Mouse (Mus musculus) heart, adult 8-10 months (tissue): ENCODE data around the gene Vps36. TPM values are rescaled to one million over a fixed set of nuclear protein-coding genes. Genes with fewer than 3 reads are reported as not detected.
A peak's percentile ranks its signal among the peaks of the same experiment; 100 is the strongest.

ENCODE experiments used
- DNase-seq: peaks from one replicate; pipeline ENCODE4 v3.0.0; 2022; ENCODE audit warnings: low spot score
- total RNA-seq, 4 experiments: library from RNA; stranded (reverse); gene quantifications; 2 replicates each; pipeline ENCODE4 v1.2.4; 2022

The Vps36 gene
- total RNA-seq, 4 experiments from 2014 or later: 20.1 to 22.2 (median 21.0) TPM

DNA sequence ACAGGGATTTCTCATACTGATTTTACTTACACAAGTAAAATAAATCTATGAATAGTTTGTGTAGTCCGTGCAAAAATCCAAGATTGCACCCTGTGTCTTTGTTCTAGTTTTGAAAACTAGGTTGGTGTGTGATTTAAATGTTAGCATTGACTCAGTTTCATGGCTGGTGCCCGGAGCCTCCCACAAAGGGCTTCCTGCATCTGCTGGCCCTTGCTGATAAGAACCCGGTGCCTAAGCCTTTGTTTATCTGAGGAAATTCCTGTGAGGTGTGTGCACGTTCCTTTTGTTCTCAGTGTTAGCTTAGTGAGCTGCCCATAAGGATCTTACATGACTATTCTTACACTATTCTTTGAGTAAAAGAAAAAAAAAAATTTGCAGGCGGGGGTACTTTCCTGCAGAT lies 16.4 kb downstream of the Vps36 start:
- DNase-seq: peak; percentile 36

DNA sequence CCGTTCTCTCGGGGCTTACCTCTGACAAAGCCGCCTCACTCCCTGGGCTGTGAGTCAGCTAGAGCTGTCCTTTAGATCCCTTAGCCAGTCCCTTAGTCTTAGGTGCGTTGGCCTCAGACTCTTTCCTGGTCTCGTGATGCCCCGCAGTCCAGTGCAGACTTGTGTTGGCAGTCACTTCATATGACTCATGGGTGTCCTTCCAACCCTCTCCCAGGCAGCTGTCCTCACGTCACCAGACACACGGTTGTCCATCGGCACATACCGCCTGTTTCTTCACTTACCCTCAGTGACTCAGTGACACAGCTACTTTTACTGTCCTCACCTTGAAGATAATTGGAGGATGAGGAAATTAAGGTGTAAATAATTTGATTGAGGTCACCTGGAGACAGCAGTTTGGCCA lies 22.2 kb downstream of the Vps36 start:
- DNase-seq: peak; percentile 30

DNA sequence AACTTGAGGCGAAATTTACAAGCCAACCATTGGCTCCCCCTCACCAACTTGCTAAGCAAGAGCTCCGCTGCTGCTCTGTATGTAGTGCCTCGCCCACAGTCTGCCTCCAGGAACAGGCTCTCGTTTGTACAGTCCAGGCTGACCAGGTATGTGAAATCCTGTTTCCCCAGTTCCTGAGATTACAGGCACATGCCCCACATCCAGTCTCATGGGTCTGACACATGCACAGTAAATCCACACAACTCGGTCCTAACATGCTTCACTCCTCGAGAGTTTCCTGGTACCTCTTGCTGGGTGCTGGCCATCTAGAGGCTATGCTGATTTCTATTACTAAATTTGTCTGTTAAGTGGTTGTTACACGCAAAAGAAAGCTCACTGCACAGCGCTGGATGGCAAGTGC lies 33.8 kb downstream of the Vps36 start:
- no peak for DNase-seq

DNA sequence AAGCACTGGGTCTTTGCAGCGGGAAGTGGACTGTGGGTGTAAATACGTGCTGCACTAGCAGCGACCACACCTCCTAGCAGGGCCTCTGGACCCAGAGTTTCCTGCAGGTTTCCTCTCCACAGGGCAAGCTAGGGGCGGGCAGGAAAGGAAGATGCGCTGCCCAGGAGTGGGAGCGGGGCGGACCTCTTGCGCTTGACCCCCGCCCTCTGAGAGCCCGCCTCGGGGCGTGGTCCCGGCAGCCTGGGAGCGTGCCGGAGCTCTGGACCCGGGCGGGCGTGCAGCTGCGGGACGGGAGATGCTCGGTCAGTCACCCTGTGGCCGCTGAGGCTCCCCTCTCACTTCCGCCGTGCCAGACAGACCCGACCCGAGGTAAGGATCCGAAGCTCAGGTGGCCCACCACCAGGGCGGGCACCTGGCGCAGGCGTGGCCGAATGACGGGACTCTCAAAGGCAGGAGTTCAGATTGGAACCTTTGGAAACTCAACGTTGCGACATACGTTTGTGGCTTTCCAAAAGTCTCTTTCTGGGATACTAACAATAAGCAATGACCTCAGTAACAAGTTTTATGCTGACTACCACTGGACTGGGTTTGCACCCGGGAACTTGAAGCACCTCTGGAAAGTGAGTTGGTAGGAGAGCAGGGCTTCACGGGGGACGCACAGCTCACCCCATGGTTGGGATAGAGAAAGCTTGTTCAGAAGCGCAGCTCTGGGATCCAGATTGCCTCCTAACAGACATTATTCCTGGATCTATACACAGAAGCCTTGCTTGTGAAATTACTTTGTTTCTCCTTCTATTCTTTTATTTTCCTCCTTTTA lies 34.7 kb downstream of the Vps36 start, which contains the start of gene Thsd1:
TSS of gene Thsd1 (plus strand) at position 253 of the 817 bp plus-strand sequence.
- peak; percentile 67 for DNase-seq

DNA sequence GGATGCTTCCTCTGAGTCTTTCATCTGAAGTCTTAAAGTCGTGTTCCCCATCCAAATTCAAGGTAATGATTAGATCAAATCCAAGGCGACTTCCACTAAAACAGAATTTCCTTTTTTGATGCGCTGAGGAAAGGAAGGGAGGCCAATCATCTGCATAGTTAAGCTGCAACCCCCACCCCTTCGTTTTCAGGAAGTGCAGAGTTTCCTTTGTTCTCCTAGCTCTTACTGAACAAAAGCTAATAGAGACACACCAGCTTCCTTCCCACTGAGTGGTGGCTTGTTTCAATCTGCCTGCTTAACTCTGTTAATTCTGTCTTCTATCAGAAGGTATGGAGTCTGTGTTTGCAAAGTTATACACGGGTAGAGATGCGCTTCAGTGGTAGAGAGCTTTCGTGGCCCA lies 36.0 kb downstream of the Vps36 start:
- DNase-seq: peak; percentile 61

DNA sequence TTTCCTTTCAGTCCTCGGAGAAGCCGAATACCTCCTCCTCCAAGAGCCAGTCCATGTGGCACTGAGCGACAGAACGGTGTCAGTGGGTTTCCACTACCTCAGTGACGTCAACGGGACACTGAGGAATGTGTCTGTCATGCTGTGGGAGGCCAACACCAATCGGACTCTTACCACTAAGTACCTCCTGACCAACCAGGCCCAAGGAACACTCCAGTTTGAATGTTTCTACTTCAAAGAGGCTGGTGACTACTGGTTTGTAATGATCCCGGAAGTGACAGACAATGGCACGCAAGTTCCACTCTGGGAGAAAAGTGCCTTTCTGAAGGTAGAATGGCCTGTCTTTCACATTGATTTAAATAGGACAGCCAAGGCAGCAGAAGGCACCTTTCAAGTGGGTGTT lies 50.4 kb downstream of the Vps36 start:
- DNase-seq: no peak

DNA sequence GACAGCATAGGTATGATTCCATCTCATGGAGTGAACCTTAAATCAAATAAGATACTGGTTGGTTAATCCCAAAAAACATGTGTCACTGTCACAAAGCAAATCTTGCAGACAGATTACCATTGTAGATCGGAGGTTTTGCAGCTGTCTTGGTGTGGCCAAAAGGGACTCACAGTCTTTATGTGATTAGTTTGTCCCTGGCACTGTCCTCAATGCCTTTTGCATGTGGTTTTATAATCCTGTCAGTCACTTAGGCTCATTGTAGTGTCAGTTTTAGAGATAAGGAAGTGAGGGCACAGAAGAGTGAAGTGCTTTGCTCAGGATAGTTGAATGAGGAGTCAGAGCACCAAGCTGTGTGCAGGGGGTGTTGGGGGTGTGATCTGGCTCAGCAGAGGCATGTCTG lies 53.1 kb downstream of the Vps36 start:
- DNase-seq: no peak

DNA sequence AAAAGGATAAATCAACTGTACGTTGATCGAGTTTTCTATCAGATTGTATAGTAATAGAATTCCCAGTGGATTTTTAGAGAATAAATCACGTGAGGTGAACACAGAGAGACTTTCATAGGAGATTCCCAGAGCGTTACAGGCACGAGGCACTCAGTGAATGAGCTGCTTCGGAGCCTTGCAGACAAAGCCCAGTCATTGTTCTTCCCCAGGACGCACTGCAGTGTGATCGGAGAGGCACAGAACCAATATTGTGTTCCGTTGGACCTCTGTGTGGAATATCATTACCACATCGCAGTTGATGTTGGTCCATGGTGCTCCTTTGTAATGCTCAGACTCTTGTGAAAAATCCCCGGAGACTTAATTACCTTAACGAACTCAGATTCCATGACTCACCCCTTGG lies 55.3 kb downstream of the Vps36 start:
- no peak for DNase-seq

DNA sequence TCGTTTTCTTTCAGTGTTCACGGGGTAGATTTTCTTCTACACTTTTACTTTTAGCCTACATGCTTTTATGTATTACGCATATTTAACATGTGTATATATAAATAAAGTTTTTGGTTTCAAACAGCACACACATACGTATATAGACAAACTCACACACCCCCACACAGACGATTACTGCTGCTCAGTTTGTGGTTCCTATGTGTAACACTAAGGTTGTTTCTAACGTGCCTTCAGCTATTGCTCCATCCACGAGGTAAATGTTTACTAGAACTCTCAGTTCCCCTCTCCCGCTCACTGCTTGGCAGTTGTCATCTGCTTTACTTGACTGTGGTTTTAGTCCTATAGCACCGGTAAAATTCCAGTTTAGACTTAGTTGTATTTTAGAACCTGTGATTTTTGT lies 56.5 kb downstream of the Vps36 start:
- DNase-seq: no peak

DNA sequence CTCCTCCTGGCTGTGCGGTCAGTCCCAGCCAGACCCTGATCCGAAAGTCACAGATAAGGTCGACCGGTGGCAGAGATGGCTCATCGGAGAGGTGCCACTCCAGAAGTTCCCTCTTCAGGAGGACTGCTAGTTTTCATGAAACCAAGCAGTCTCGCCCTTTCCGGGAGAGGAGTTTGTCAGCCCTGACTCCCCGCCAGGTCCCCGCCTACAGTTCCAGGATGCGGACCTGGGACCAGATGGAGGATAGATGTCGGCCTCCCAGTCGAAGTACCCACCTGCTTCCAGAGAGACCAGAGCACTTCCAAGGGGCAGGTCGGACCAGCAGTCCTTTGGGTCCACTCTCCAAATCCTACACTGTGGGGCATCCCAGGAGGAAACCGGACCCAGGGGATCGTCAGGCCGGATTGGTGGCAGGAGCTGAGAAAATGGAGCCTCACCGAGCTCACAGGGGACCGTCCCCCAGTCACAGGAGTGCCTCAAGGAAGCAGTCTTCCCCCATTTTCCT lies 66.4 kb downstream of the Vps36 start:
- DNase-seq: peak; percentile 31

DNA sequence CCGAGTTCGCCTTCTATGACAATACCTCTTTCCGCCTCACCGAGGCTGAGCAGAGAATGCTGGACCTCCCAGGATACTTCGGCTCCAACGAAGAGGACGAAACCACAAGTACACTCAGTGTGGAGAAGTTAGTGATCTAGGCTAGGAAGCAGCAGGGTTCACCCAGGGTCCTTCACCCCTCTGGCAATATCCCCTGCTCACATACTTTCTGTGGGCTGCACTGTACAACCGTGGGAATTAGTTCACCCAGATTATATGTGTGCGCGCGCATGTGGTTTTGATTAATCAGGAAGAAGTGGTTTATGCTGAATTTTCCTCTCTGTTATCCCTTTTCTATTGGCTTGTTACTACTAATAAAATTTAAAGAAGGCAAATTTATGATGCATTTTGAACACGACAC lies 66.9 kb downstream of the Vps36 start:
- DNase-seq: no peak

DNA sequence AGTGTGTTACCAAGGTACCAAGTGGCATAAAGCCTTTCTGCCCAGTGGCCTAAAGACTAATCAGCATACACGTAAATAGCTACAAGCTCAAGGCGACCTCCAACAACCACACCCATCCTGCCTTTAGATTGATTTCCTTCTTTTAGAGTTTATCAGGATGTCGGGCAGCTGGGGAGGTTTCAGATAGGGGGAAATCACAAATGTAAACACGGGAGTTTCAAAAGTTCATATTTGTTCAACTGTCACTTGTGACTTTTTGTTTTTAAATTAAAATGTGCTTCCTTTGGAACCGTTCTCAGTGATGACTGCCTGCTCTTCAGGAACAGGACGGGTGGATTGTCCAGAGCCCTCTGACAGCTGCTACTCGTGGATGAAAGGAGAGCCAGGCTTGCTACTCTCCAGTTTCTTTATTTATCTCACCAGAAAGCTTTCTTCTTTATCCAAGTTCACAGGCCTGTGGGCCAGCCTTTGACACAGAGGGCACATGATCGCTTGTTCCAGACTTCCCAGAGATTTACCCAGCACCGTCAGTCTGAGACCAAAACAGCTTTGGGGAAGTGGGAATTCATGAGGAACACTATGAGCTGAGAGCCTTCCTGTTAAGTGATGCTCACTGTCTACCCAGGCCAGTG lies 67.6 kb downstream of the Vps36 start:
- peak; percentile 28 for DNase-seq

DNA sequence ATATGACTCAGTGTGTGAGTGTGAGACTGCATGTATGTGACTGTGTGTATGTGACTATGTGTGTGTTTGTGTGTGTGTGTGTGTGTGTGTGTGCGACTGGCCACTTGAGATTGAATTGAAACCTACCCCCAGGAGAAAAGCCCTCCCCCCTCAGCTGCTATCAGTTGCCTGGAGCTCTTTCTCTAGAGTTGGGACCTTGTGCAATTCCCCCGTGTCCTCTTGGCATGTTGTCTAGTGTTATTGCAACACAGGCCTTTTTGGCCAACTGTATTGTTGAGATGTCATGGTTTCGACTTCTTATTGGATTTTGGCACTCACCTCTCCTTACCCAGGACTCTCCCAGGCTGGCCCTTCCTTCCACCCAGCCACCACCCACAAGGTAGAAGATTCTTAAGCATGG lies 69.7 kb downstream of the Vps36 start:
- peak; percentile 21 for DNase-seq

DNA sequence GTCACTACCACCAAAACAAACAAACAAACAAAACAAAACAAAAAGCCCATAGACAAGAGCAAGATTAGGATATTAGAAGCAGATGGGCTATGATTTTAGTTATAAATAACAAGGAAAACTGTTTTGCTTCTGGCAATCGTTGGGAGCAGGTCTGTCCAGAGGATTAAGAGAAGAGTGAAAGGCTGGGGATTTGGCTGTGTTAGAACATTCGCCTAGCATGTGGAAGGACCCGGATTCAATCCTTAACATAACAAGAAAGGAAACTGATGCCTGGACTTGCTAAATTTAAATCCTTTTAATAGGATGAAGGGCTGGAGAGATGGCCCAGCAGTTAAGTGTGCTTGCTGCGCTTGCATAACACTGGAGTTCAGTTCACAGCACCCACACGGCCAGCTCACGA lies 71.7 kb downstream of the Vps36 start:
- DNase-seq: no peak

DNA sequence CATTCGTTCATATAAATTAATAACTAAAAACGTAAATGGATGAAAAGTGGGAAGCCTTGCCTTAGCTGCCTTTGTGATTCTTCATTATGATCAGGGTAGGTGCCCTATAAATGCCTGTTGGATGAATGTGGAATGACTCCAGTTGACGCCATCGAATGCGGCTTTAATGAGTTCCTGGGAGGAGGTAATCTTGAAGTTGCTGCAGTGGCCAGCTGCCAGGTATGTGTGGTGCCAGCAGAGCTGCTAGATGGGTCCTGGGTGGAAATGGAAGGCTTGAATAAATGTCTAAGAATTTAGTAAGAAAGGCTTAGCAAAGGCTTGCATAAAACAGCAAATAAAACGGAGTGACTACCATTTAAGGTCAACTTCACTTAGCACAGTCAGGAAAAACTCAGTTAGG lies 72.2 kb downstream of the Vps36 start:
- no peak for DNase-seq

DNA sequence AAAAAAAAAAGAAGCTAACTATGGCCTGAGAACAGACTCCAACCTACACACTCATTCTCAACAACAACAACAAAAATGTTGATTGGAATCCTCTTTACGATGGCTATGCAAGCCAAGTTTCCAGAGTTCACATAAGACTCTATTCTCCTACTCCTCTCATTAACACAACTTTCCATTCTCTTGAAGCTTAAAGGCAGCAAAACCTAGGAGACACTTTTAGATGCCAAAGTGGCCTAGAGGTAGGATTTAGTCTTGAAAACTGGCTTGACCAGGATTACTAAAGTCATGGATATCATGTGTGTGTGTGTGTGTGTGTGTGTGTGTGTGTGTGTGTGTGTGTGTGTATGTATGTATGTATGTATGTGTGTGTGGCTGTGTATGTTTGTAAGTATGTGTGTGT lies 72.6 kb downstream of the Vps36 start:
- no peak for DNase-seq

DNA sequence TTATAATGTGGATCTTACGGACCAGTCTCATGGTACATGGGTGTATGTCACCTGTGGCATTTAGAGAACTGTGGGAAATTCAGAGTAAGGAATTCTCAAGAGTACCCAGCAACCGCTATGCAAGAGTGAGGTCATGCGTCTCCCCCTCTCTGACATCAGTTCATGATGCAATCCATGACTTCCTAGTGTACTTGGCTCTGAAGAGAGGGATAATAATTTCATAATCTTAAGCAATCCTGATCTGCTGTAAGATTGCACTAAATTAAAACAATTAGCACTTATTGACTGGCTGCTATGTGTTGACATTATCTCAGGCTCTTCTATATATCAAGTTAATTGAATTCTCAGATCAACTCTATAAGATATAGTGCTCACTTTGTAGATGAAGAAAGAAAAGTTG lies 74.2 kb downstream of the Vps36 start:
- DNase-seq: no peak

Other genes with a start within 250 kb of the Vps36 start
- gene Defb13, start 246.0 kb upstream of the Vps36 start, total RNA-seq: not detected
- not detected for gene Fam90a1a, start 234.1 kb upstream of the Vps36 start, total RNA-seq
- not detected for gene Ccdc70, start 223.0 kb upstream of the Vps36 start, total RNA-seq
- under 1 TPM; 0.09 to 0.13 (median 0.12) TPM for gene Atp7b, start 132.5 kb upstream of the Vps36 start, total RNA-seq
- gene Alg11, start 132.1 kb upstream of the Vps36 start, total RNA-seq: 1 to 10 TPM; 7.3 to 8.8 (median 8.5) TPM
- gene Nek5, start 67.8 kb upstream of the Vps36 start, total RNA-seq: not detected
- 1 to 10 TPM; 1.7 to 2.6 (median 1.8) TPM for gene Nek3, start 26.4 kb upstream of the Vps36 start, total RNA-seq
- 1 to 10 TPM in 1 of 4 experiments, under 1 TPM in 3; 0.19 to 1.6 (median 0.38) TPM for gene Ckap2, start 7.0 kb upstream of the Vps36 start, total RNA-seq
- 1 to 10 TPM; 3.8 to 4.5 (median 4.3) TPM for gene Thsd1, start 34.5 kb downstream of the Vps36 start, total RNA-seq
- not detected for gene Tpte, start 90.6 kb downstream of the Vps36 start, total RNA-seq
- 10 to 100 TPM; 11.7 to 13.1 (median 12.4) TPM for gene Slc25a15, start 205.8 kb downstream of the Vps36 start, total RNA-seq
- 10 to 100 TPM; 53.1 to 67.7 (median 55.5) TPM for gene Mrps31, start 218.6 kb downstream of the Vps36 start, total RNA-seq